Mouse (Mus musculus): ENCODE data around the gene Aknad1. TPM values are rescaled to one million over a fixed set of nuclear protein-coding genes. Genes with fewer than 3 reads are reported as not detected.

Aknad1 gene
- polyA plus RNA-seq (2012; ENCODE audit: low replicate concordance) = 0.04 TPM in 1 of 2 replicates, not detected in the other

DNA sequence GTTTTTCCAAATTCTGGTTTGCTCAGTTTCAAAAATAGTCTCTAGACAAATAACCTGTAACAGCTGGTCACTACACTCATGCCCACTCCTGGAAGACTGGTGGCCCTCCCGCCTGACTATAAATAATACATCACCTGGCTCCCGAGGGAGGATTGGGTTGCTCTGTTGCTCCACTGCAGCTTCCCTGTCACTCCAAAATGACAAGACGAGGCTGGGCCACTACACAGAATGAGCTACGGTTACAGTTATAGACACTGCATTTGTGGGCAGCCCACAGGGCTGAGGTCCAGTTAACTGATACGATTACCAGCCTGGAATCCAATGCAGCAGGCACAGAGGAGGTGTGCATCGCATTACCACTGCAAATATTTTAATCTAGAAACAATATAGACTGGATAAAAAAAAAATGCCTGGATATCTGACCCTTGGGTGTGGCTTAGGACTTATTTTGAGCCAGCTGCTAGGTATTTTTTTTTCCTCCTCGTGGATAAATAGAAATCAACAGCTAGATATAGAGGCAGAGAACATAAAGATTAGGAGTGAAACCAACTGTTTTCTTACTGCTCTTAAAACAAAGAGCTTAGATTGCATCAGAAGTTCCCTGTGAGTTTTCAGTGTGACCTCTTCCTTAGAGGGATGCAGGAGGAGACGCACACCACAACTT lies at the start of gene Aknad1:
Gene Aknad1 (plus strand): TSS at position 614 of the 664 bp plus-strand sequence.

DNA sequence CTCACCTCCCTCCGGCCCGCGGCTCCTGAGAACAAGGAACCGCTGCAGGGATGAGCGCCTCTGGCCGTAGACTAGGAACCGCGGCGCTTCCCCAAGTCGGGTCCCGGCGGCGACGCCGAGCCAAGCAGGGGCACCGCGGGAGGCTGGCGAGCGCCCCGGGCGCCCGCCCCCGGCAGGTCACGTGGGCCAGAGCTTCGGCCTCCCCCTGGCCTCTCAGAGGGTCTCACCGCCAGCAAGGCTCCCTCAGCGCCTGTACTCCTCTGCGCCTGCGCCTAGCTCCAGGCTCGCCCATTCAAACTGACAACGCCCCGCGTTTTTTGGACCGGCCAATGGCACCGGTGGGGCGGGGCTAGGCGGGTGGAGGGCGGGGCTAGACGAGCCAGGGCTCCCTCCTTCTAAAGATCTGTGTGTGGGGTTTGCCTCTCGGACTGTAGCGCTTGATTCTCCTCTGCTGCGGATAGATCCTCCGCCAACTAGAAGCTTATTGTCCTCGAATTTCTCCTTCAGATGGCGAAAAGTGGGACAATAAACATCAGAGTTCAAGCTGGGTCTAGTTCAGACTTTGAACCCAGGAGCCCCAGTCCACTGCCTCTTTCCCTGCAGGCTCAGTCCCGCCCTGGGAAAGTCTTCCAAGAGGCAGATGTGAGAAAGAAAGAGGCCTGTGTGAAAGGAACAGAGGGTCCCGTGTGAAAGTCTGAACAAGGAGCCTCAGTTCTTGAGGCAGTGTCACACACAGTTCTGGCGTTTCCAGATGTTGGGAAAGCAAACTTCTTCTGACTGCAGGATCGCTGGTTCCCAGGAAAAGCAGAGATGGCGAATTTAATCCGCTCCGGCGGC lies 17.2 kb upstream of the Aknad1 start, which contains the start of gene Gpsm2:
Gene Gpsm2 (minus strand): TSS at position 274 of the 837 bp plus-strand sequence.

Other genes starting within 250 kb of the Aknad1 start
- not detected in 2 replicates for gene 1700013F07Rik, start 205.5 kb upstream of the Aknad1 start, polyA plus RNA-seq (2012; ENCODE audit: low replicate concordance)
- gene 5330417C22Rik, start 203.1 kb upstream of the Aknad1 start, polyA plus RNA-seq (2012; ENCODE audit: low replicate concordance) = 0.23 and 0.47 TPM in 2 replicates
- gene Tmem167b, start 177.2 kb upstream of the Aknad1 start, polyA plus RNA-seq (2012; ENCODE audit: low replicate concordance) = 2.9 and 4.1 TPM in 2 replicates
- 0.25 and 1.1 TPM in 2 replicates for gene Taf13, start 168.0 kb upstream of the Aknad1 start, polyA plus RNA-seq (2012; ENCODE audit: low replicate concordance)
- 4.8 and 16.8 TPM in 2 replicates for gene Wdr47, start 148.4 kb upstream of the Aknad1 start, polyA plus RNA-seq (2012; ENCODE audit: low replicate concordance)
- 8.2 and 15.6 TPM in 2 replicates for gene Clcc1, start 85.7 kb upstream of the Aknad1 start, polyA plus RNA-seq (2012; ENCODE audit: low replicate concordance)
- gene Gpsm2, start 17.3 kb upstream of the Aknad1 start, polyA plus RNA-seq (2012; ENCODE audit: low replicate concordance) = 0.74 and 8.6 TPM in 2 replicates
- 19.3 and 19.6 TPM in 2 replicates for gene Stxbp3, start 100.9 kb downstream of the Aknad1 start, polyA plus RNA-seq (2012; ENCODE audit: low replicate concordance)
- 0.25 and 0.45 TPM in 2 replicates for gene Fndc7, start 150.3 kb downstream of the Aknad1 start, polyA plus RNA-seq (2012; ENCODE audit: low replicate concordance)
- gene Prpf38b, start 172.1 kb downstream of the Aknad1 start, polyA plus RNA-seq (2012; ENCODE audit: low replicate concordance) = 112 and 163 TPM in 2 replicates
- gene Henmt1, start 200.2 kb downstream of the Aknad1 start, polyA plus RNA-seq (2012; ENCODE audit: low replicate concordance) = not detected in 2 replicates
- gene Gm9857, start 200.8 kb downstream of the Aknad1 start, polyA plus RNA-seq (2012; ENCODE audit: low replicate concordance) = not detected in 2 replicates